Mouse (Mus musculus) ovary, postnatal 36 days (tissue): Measurements from ENCODE around the gene Sun3.

Experiments used
- DNase-seq: peaks from one replicate; pipeline ENCODE4 v3.0.0; 2022; ENCODE audit warnings: low spot score, mixed read lengths

Sun3 gene

GRCm38 (mm10) chr11:8983237-8983861, 65.4 kb downstream of the Sun3 start:
- peak; percentile 54 for DNase-seq

GRCm38 (mm10) chr11:8978154-8978553, 70.6 kb downstream of the Sun3 start:
- no peak for DNase-seq

GRCm38 (mm10) chr11:8973166-8973565, 75.6 kb downstream of the Sun3 start, which contains the start of gene Pkd1l1:
Pkd1l1 (minus strand) TSS chr11:8973266.
- DNase-seq: no peak

- no peak for DNase-seq
These were observed 76.7 kb downstream of the Sun3 start for GRCm38 (mm10) chr11:8972093-8972492.

- DNase-seq: no peak
These were observed 78.3 kb downstream of the Sun3 start for GRCm38 (mm10) chr11:8970509-8970908.

GRCm38 (mm10) chr11:8968094-8968493, 80.7 kb downstream of the Sun3 start:
- DNase-seq: no peak
